Mouse (Mus musculus) left cerebral cortex, adult 6 months (tissue): Measurements from ENCODE around the gene Arid3b. TPM values are rescaled to one million over a fixed set of nuclear protein-coding genes. Genes with fewer than 3 reads are reported as not detected.

Experiments used
- long read RNA-seq, 2 experiments: library from polyadenylated mRNA; unstranded; transcript quantifications; one replicate each; pipeline ENCODE4 v2.0.0; 2019 to 2020
- polyA plus RNA-seq: library from polyadenylated mRNA; unstranded; fragments of <200 nt; fragmentation: Nextera tagmentation; gene quantifications from 2 replicates; pipeline ENCODE4 v1.2.3, GENCODE M21; 2021

The Arid3b gene
- polyA plus RNA-seq: 2.2 and 2.8 TPM in 2 replicates
- long read RNA-seq, experiment 1, partial matches to known transcripts: 2 of 16 reads
- long read RNA-seq, experiment 1, other reads (novel, unspliced or antisense): 11 of 16 reads
- long read RNA-seq, experiment 2, partial matches to known transcripts: 0 of 3 reads
- long read RNA-seq, experiment 2, other reads (novel, unspliced or antisense): 3 of 3 reads

DNA sequence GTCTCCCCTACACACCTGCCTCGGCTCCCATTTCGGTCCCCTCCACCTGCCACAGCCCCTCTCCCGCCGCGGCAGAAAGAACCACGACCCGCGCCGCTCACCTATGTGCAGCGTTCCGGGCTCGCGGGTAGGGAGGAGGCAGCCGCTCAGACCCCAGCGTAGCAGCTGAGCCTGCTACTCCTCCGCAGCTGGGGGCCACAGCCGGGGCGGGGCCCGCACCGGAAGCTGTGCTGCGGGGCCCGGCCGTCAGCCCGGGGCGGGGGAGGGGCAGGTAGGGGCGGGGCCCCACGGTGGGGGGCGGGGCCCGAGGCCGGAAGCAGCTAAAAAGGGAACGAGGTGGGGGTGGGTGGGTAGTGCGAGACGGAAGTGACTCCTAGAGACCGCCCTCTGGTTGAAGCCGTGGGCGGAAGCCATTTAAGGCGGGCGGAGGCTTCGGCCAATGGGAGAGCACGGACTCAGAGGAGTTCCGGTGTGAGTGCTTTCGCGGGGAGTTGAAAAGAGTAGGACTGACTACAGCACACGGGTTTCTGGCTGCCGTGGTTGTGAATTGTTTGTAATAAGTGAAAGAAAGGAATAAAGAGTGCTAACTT, at the start of gene Arid3b:
TSS of gene Arid3b (minus strand) at position 213 of the 590 bp plus-strand sequence.

DNA sequence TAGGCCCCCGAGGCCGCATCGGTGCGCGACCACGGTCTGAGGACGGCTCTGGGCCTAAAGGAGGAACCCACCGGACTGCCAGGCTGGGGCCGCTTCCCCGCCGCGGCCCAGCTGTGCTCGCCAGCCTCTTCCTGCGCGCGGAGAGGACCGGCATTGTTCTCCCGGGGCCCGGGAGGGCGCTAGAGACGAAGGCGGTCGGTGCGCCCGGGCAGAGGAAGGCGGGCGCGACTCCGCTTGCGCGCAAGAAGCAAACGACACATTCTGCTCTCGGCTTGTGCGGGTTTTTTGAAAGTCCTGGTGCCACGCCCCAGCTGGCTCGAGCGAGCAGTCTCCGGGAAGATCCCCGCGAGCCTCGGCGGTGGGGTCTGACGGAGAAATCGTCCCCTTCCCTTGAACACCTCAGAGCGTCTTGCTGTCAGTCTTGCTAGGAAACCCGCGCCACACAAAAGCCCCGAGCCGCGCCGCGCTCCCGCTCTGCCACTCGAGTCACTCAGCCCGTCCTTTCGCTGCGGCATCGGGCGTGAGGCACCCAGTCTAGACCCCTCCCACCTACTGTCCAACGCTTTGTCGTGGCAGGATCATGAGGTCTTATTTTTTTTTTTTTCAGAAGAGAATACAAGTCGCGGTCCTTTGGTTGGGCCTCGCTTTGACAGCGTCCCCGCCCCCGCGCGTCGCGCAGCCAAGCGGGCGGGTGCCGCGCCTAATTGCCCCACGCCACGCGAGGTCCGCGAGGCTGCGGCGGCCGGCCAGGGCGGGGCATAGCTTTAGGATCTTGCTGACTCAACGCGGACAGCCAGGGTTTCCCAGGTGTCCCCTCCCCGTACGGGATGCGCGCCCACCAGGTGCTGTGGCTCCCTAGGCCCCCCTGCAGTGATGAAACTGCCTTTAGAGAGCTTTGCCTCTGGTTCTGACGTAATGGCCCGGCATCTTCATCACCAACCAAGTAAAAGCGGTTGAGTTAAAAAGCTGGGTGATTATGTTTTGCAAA, 70.9 kb downstream of the Arid3b start, which contains the start of gene Clk3:
TSS of gene Clk3 (minus strand) at position 497 of the 988 bp plus-strand sequence.

Other genes starting within 250 kb of the Arid3b start
- gene Ulk3, start 247.3 kb downstream of the Arid3b start, polyA plus RNA-seq: 9.0 and 10.7 TPM in 2 replicates
- 14.1 and 17.1 TPM in 2 replicates for gene Cplx3, start 230.5 kb downstream of the Arid3b start, polyA plus RNA-seq
- gene Lman1l, start 216.0 kb downstream of the Arid3b start, polyA plus RNA-seq: not detected in 2 replicates
- 4.2 and 6.2 TPM in 2 replicates for gene Csk, start 183.2 kb downstream of the Arid3b start, polyA plus RNA-seq
- not detected in 2 replicates for gene Cyp1a2, start 153.1 kb downstream of the Arid3b start, polyA plus RNA-seq
- gene Cyp1a1, start 148.9 kb downstream of the Arid3b start, polyA plus RNA-seq: 0.08 and 0.15 TPM in 2 replicates
- gene Edc3, start 128.3 kb downstream of the Arid3b start, polyA plus RNA-seq: 9.0 and 10.6 TPM in 2 replicates
- 34.3 and 39.4 TPM in 2 replicates for gene Clk3, start 70.9 kb downstream of the Arid3b start, polyA plus RNA-seq
- gene Ubl7, start 74.2 kb upstream of the Arid3b start, polyA plus RNA-seq: 163 and 242 TPM in 2 replicates
- 22.3 and 36.1 TPM in 2 replicates for gene Sema7a, start 103.3 kb upstream of the Arid3b start, polyA plus RNA-seq
- 2.4 and 2.5 TPM in 2 replicates for gene Cyp11a1, start 169.6 kb upstream of the Arid3b start, polyA plus RNA-seq
- 2.7 and 5.9 TPM in 2 replicates for gene Stra6, start 227.0 kb upstream of the Arid3b start, polyA plus RNA-seq